Mouse (Mus musculus): Measurements from ENCODE around the gene Rhof.

Gene Rhof

DNA sequence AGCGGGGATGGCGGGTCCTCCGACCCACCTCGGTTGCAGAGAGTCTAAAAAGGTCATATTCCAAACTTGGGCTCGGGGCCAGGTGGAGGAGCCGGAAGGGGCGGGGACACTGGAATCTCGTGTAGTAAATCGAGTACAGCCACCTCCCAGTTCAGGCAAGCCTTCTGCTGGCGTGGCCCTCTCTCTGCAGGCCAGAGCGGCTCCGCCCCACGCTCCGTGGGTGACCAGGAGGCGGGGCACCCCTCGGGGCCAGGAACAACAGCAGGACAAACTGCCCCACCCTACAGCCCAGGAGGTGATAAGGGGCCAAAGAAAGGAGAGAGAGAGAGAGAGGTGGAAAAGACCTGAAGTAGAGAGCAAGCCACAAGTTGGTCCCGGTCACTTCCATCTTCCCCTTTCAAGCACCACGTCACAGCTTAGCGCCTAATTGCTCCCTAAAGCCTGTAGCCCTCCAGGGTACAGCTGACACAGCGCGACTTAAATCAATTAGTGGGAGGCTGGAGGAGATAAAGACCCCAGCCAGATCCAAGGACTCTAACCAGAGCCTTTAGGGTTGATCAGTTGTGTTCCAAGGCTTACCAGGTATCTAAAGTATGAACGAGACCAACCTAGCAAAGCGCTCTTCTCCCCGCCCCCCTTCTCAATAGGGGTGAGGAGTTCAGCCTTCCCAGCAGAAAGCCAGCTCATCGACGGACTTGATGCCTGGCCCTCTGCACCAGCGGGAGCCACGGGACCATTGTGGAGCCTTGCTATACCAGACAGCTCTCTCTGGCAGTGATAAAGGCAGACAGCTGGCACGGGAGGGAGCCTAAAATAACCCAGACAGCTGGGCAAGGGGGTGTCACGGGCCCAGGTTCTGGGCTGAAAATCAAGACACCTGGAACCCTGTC is 3.2 kb upstream of the Rhof start:
- DNase-seq (ENCODE audit: low read depth, low spot score) = peak; percentile 47

DNA sequence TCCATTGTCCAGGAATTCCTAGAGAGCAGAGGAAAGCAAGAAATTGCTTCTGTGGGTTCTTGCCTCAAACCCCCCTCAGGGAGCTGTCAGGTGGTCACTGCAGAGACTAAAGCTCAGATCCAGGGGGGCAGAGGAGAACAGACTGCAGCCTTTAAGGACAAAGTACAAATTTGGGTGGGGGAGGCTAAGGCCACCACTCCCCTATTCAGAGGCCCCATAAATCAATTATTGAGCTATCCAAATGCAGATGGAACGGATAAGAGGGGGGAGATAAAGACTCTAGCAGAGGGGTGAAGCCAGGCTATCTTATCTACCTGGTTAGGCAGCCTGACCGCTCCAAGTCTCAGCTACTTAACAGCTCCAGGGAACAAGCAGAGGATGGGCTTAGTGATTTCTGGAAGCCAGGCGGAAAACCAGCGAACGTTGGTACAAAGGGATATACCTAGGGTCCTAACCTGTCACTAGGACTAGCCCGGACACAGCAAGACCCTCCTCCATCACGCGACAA is 2.4 kb upstream of the Rhof start:
- DNase-seq (ENCODE audit: low read depth, low spot score) = no peak

DNA sequence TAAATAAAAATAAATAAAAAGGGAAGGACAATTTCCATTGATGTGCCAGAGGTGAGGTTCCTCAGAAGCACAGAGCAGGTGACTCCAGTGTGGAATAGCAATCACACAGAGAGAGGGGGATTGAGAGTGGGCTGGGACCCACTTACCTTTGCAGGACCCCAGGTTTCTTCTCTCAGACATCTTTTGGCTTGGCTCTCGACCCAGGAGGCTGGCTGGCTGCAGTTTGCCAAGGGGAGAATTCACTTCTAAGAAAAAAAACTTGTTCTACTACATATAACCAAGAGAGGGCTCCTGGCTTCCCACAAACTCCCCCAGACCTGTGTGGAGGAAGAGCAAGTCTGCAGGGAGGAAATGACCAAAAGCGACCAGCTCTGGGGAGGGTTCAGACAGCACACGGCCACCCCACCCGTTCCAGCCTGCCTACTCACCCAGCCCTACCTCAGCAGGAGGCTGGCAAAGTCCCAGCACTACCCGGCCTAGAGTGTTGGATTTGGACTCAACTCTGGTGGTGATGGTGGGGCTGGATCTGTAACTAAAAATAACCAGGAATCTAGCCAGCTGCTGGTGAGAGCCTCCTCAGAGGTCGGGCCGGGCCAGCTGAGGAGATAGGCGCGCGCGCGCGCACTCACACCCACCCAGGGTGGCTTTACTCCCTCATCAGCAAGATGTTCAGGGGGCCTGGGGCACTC is 1.8 kb upstream of the Rhof start:
- DNase-seq (ENCODE audit: low read depth, low spot score) = no peak

DNA sequence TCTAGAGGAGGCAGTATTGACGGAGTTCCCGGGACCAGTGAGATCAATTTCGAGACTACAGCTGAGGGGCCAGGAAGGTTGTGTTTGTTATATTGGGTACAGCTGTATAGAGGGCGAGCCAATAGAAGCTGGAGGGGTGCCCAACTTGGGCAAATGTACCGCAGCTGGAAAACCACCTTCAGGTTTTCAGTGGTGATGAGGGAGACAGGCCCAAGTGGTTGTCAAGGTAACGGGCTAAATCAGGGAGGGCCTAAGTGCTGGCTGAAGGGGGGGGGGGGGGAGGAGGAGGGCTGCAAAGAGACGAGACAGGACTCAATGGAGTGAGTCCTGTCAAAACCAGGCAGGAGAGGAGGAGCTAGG is 1.3 kb upstream of the Rhof start:
- no peak for DNase-seq (ENCODE audit: low read depth, low spot score)

DNA sequence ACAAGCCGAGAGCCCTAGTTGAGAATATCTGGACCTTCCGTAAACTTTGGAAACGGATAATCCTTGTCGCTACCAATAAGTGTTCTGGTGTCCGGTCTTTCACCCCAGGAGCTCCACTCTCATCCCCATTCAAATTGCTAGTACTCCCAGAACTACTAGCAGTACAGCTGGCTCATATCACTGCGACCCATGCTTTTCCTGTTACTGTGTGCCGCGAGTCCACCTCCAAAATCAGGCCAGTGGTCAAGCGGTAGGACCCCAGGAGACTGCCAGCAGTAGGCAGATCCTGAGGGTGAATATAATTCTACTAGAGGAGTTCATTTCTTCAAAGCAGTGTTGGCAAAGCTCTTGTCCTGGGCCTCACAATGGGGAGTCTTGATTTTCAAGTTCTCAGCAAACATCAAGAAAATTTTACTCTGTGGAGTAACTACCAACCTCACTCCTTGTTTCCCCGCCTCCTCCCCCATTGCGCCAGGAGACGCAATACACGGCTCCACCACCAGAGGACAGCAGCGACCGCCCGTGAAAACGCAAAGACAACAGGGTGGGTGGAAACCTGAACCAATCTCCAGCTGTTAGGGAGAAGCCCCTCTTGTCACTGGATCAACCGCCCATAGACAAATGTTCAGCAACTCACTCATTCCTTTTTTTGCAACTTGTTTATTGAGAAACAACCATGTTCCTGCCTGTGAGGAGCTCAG is 741 bp upstream of the Rhof start:
- DNase-seq (ENCODE audit: low read depth, low spot score) = peak; percentile 85

DNA sequence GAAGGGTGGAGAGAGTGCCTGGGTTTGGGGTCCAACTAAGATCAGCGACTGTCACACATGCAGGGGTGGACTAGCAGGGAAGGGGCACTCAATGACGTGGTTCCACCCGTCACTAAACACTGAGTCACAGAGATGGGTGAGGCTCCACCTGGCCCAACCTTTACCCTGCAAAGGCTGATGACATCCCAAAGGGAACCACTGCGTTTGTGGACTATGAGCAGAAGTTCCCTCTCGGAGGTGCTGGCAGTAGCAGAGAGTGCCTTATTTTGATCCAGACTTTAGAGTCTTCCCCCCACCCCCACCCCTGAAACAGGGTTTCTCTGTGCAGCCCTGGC is 1.7 kb downstream of the Rhof start:
- DNase-seq (ENCODE audit: low read depth, low spot score) = no peak

DNA sequence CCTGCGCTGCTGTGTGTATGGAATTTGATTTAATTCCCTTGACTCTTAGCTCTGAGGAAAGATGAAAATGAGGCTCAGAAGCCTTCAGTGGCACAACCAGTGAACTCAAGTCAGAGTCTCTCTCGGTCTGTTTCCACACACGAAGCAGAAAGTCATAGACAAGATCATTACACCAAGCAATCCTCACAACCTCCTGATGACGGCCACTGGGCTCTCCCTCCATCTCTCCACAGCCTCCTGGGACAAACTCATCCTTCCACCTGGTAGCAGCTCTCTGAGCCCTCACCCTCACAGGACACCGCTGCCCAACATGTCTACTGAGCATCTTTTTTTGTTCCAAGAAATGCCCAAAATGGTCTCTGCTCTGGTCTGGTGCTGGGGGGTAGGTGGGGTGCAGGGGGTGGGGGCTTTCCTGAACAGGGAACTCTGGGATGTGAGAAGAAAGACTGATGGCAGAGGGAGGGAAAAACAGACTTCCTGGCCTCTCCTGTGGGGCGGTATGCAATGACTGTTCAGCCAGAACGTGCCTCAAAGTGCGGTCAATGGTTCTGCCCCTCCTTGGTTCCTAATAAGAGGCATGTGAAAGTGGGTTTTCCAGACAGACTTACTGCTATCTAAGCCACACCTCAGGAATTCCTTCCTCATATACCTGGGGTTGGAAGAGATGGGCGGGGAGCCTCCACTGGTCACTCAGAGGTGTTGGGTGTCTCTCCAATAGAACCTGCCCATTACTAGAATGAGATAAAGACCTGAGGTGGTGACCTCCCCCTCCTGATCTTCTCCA is 2.3 kb downstream of the Rhof start:
- DNase-seq (ENCODE audit: low read depth, low spot score) = no peak

DNA sequence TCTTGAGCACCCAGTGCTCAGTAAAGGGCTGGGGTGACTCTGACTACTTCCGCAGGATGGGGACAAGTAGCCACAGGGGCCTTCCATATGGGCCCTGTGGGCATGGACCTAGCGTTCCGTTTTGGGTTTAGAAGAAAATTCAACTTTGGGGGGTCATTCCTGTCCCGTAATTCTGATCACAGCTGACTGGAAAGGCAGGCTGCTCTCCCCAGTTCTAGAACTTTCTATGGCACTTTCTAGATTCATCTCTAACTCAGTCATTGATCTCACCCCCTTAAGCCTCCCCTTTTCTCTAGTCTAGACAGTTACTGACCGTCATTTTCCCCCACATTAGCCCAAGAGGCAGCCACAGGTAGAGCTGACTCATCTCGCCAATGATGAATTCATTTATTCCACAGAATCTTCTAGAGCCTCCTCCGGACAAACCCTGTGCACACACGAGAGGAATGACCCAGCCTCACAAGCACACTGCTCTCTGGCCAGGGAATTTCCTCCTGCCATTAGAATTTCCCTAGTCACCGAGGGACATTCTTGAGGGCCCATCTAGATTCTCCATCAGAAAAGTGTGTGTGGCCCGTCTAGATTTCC is 3.2 kb downstream of the Rhof start:
- no peak for DNase-seq (ENCODE audit: low read depth, low spot score)

DNA sequence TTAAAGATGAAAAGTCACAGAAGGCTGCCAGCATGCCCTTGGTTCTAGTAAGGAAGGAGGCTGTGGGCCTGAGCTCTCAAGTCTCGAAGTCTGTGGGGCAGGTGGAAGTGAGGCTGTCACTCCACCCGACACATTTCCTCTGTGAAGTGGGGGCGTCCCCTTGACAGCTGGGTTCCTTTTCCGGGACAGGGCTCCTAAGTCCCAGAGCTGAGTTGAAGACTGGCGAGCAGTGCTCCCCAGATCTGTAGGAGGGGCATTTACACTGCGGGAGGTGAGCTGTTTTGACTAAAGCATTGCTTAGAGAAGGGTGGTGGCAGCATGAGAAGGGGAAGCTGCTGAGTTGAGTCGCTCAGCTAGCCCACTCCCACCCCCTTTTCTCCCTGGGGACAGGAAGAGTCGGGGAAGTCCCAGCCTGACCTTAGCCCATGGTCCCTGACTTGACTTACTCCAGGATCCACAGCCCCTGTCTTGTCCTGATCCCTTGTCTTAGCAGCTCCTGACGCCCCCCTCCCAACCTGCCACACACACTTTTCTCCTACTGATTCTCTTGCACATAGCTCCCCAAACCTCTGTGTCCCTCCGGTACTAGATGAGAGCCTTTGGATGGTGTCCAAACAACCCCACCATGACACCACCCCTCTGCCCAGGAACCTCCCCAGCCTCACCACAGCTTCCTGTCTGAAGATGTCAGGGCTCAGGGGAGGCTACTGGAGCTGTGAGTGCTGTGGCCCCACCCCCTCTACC is 3.9 kb downstream of the Rhof start:
- DNase-seq (ENCODE audit: low read depth, low spot score) = no peak

DNA sequence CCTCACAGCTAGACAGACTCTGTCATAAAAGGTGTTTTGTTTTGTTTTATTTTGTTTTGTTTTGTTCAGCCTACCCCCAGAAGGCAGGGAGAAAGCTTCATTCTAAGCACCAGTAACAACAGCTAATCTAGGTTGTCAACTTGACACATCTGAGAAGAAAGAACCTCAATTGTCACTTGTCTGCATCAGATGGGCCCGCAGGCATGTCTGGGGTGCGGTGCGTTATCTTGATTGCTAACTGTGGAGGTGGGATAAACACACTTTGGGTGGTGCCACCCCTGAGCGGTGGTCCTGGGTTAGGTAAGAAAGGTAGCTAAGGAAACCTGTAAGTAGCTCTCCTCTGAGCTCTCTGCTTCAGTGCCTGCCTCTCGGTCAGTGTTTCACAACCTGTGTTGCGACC is 5.5 kb downstream of the Rhof start:
- DNase-seq (ENCODE audit: low read depth, low spot score) = no peak

DNA sequence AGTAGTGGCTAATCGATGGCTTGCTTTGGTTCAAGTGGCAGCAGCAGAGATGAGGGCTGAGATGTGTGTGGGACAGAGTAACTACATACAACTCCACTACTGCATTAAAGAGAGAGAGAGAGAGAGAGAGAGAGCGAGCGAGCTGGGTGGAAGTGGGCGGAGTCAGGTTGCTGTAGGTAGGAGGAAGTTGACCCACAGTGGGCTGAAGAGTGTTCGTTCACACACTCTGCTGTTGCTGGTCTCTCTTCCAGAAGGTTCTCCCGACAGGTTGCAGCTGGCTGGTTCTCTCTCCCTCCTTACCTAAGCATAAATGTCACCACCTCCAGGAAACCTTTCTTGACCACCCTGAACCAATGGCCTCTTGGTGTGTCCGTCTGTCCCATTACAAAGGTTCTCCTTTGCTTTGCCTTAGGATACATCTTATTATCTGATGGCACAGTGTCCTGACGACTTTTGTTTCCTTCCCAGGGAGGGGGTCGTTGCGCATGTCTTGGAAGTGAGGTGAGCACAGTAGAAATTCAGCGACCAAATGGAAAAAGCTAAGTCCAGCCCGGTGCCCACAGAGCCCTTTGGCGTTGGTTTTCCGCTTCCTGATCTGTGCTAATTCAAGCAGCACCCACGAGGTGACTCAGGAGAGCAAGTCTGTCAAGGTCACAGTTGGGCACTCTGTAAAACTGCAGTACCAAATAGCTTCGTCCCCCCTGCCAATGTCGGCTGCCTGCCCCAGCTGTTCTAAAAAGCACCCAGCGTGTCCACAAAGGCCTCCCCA is 6.7 kb downstream of the Rhof start:
- no peak for DNase-seq (ENCODE audit: low read depth, low spot score)

DNA sequence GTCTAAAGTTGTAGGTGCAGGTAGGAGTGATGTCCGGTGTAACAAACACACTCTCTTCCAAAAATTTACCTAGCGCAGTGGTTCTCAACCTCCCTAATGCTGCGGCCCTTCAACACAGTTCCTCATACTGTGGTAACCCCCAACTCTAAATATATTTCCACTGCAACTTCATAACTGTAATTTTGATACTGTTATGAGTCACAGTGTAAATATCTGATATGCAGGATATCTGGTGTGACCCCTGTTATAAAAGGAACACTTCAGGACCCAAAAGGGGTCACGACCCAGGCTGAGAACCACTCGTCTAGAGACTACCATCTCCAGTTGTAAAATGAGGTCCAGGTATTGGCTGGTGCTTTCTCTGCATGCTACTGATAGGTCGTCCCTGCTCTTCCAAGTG is 7.4 kb downstream of the Rhof start:
- DNase-seq (ENCODE audit: low read depth, low spot score) = no peak

DNA sequence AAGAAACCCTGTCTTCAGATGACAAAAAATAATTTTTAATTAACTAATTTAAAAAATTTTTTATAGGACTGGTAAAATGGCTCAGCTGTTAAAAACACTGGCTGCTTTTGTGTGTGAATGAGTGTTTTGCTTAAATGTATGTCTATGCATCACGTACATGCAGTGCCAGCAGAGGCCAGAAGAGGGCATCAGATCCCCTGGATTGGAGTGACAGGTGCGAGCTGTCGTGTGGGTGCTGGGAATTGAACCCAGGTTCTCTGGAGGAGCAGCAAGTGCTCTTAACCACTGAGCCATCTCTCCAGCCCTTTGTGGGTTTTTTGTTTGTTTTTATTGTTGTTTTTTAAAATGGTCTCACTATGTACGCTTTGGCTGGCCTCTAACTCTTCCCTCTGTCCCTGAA is 10.3 kb downstream of the Rhof start:
- no peak for DNase-seq (ENCODE audit: low read depth, low spot score)

DNA sequence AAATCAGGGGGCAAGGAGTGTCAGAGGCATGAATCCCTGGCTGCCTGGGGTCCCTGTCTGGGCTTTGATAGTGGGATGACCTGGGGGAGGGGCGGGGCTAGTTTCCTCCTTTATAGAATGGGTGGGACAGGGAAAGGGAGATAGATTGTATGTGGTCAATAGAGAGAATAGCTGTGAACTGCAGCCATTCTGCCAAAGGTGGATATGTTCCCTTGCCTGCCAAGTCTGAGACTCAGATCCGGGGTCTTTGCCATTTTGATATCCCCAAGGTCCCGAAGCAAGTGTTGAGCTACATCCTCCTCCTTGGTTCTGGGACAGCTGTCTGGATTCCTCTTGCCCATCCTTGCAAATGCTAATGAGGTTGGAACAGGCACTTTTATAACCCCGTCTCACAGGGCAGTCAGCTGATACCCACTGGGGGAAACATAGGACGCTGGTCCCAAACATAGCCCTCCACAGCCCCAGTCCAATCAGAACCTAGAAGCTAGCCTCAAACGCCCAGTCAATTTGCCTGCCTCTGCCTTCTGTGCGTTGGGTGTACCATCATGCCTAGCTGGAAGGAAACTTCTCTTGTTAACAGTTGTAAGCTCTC is 11.8 kb downstream of the Rhof start:
- no peak for DNase-seq (ENCODE audit: low read depth, low spot score)

DNA sequence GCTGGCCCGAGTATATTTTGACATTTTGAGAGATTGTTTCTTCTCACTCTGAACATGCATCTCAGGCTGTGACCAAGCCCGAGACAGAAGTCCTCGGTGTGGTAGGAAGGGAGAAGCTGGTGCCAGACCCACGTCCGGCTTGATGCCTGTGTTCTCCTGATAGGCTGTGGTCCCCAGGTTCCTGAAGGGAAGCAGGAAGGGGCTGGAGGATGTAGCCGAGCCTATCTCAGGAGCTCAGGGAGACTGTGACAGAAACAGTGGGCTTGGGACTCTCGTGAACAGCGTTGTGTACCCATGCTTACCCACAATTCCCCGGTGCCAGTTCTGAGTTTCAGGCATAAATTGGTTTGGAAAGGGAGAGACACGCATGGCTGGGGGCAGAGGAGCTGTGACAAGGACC is 13.7 kb downstream of the Rhof start:
- DNase-seq (ENCODE audit: low read depth, low spot score) = no peak

DNA sequence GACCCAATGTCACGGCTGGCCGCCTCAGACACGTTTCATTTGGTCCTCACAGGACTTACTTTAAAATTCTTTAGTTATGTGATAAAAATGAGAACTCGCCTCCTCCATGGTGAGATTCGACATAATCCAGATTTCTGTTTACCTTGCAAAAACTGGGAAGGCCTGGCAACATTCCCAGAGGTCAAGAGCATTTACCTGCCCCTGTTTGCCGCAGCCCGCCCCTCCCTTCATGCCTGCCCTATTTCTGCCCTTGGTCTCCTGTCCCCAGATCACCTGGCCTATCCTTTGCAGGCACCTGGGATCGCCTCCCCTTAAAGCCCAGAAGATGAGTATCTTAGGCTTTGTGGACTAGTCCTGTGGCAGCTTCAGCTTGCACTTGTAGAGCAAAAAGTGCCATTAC is 14.7 kb downstream of the Rhof start:
- no peak for DNase-seq (ENCODE audit: low read depth, low spot score)

DNA sequence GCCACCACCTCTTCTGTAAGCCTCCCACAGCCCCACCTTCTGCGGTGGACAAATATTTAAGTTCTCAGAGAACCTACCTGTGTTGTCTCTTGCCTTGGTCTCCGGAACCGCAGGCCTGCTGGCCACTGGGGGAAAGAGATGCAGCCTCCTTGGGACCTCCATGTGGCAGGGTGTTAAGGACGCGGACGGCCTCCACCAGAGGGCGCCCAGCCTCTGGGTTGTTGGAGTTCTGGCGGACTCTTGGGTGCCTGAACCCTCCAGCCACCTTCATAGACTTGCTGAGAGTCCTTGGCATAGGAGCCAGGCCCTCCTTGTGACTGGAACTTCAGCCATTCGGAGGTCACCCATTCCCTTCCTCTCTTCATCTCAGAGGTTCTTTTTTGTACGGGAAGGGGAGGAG is 15.2 kb downstream of the Rhof start:
- DNase-seq (ENCODE audit: low read depth, low spot score) = no peak

DNA sequence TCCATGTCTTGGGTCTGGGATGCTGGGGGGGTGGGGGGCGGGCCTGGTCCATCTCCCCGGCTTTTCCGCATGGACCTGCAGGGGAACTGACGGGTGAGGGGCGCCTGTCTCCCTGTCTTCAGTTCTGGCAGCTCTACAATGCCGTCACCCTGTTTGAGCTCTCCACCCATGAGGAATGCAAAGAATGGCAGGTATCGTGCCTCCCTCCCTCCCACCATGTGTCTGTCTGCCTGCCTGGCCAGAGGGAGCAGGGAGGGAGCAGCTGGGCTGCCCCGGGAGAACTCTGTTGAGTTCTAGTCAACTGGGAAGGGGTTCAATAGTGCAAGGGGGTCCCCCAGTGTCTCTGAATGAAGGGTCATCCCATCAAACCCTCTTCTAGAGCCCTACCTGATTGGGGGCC is 16.4 kb downstream of the Rhof start:
- DNase-seq (ENCODE audit: low read depth, low spot score) = no peak

DNA sequence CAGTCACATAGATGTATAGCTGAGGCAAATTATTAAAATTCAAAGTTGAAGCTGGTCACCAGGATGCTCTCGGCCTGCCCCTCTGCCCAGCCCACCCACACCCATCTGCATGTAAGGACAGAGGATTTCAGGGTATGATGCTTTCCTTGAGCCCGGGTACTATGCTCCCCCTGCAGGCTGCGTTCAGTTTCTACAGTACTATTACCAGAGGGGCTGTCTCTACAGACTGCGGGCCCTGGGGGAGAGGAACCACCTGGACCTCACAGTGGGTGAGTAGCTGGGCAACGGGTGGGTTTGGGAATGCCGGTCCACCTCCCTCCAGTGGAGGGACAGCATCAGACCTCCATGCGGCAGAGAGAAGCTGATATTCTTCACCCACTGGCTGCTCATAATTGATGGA is 17.6 kb downstream of the Rhof start:
- no peak for DNase-seq (ENCODE audit: low read depth, low spot score)

DNA sequence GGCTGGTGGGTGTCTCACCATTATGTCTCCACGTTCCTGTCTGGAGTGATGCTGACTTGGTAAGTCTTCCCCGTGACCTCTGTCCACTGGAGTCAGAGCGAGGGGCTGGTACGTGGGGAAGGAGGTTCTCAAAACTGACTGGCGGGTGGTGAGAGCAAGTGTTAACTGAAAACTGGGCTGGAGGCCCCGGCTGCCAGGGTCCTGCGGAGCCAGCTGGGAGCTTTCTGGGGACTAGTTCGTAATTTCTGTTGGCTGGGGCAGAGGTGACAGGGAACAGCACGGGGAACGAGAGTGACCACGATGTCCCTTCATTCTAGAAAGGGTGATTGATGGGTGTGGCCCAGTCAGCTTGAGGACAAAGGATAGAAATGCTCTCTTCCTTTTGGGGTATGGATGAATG is 18.4 kb downstream of the Rhof start:
- DNase-seq (ENCODE audit: low read depth, low spot score) = no peak
